In the genomic region with DNA sequence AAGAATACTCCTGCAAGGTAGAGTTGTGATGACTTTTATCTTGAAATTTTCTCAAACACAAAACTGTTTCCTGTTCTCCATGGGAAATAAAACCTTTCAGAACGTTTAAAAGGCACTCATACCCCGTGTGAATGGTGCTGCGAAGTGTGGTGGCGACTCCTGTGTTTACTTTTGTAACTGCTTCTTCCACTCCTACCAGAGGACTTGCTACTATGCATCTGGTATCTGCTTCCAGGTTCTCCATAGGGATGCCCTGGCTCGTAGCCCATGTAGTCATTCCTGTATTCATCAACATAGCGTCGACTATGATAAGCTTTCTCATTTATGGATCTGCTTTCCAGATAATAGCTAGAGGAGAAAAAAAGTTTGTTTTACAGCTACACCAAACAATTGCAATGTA, we compare ENCODE assay signal across 7 mouse cellular contexts. TPM values are rescaled to one million over a fixed set of nuclear protein-coding genes. Genes with fewer than 3 reads are reported as not detected.
A peak's percentile ranks its signal among the peaks of the same experiment; 100 is the strongest.
DNase-seq lines count a peak whose midpoint lies in the region; ATAC-seq and TF ChIP-seq lines count a peak whose summit lies in the region.

No protein-coding gene starts in this region.

- no peak for ATAC-seq in kidney, embryonic 16.5 days (ENCODE audit: low FRiP score, low TSS enrichment)
- ATAC-seq in limb, embryonic 14.5 days (ENCODE audit: low FRiP score, low read depth), result no peak

- H3K4me3 ChIP-seq in kidney, embryonic 16.5 days (ENCODE audit: low read length), result no peak overlapping the region
- H3K4me3 ChIP-seq in limb, embryonic 14.5 days (replicated peaks; ENCODE audit: low read length), result 0 out of 2 replicates have a peak overlapping the region, but pooled peaks have one; percentile 10

- H3K36me3 ChIP-seq in kidney, embryonic 16.5 days (ENCODE audit: insufficient read depth, low read length), result peaks cover 46% of the 10 kb centered on the region
- H3K36me3 ChIP-seq in limb, embryonic 14.5 days (ENCODE audit: control insufficient read depth, insufficient read depth, low read length), result peaks cover 51% of the 10 kb centered on the region

- H3K27me3 ChIP-seq in kidney, embryonic 16.5 days (ENCODE audit: insufficient read depth, low read length), result no peaks in the 10 kb centered on the region
- H3K27me3 ChIP-seq in limb, embryonic 14.5 days (ENCODE audit: control insufficient read depth, insufficient read depth, low read length), result no peaks in the 10 kb centered on the region

- no peak overlapping the region for H3K9ac ChIP-seq in kidney, embryonic 16.5 days (replicated peaks; ENCODE audit: low read length)
- H3K9ac ChIP-seq in limb, embryonic 14.5 days (ENCODE audit: low read depth, low read length, severe bottlenecking), result no peak overlapping the region

- no peaks in the 10 kb centered on the region for H3K9me3 ChIP-seq in kidney, embryonic 16.5 days (ENCODE audit: low read length)
- no peaks in the 10 kb centered on the region for H3K9me3 ChIP-seq in limb, embryonic 14.5 days (ENCODE audit: control insufficient read depth, low read length)

- 0 out of 2 replicates have a peak overlapping the region, but pooled peaks have one; percentile 11 for H3K4me2 ChIP-seq in kidney, embryonic 16.5 days (replicated peaks; ENCODE audit: low read depth, low read length)
- H3K4me2 ChIP-seq in limb, embryonic 14.5 days (replicated peaks; ENCODE audit: low read depth, low read length, severe bottlenecking), result 0 out of 2 replicates have a peak overlapping the region, but pooled peaks have one; percentile 7

- TF ChIP-seq POLR2A in limb, embryonic 14.5 days (IDR thresholded peaks at IDR 0.05; ENCODE audit: borderline replicate concordance, extremely low read depth, insufficient read depth, insufficient read length), result no peak

- 52% methylated on average over 7 of the region's 7 CpGs for WGBS in kidney, embryonic 16.5 days
- WGBS in limb, embryonic 14.5 days, result 70% methylated on average over 7 of the region's 7 CpGs

- H3K4me1 ChIP-seq in kidney, embryonic 16.5 days (ENCODE audit: insufficient read depth, low read length), result peaks cover 24% of the 10 kb centered on the region
- peaks cover 18% of the 10 kb centered on the region for H3K4me1 ChIP-seq in limb, embryonic 14.5 days (ENCODE audit: control insufficient read depth, insufficient read depth, low read length)

- no peak overlapping the region for H3K27ac ChIP-seq in kidney, embryonic 16.5 days (ENCODE audit: low read length)
- no peak overlapping the region for H3K27ac ChIP-seq in limb, embryonic 14.5 days (replicated peaks; ENCODE audit: low read depth, low read length)

- DNase-seq in kidney, adult 18-20 months, result no peak
- DNase-seq in MN1 (ENCODE audit: low spot score), result peak; percentile 27
- peak; percentile 68 to 79 for DNase-seq in cerebellum, adult 18-20 months
- no peak for DNase-seq in limb, embryonic 14.5 days (ENCODE audit: low spot score)
- no peak for DNase-seq in right cerebral cortex, adult 2 months (ENCODE audit: low spot score in 2 of 2)
- no peak for DNase-seq in adrenal gland, postnatal 4 days (ENCODE audit: low spot score in 2 of 2)

RNA-seq across cellular contexts. Expression of a gene that starts 2.9 kb away (rescaled TPM):
- 191 and 204 TPM in 2 replicates for polyA plus RNA-seq in kidney, embryonic 16.5 days (2015; fragmentation: Nextera tagmentation; extraction: Ambion mirVana)
- 295 and 381 TPM in 2 replicates for polyA plus RNA-seq in limb, embryonic 14.5 days (2012; rRNA removed)
- 197 and 236 TPM in 2 replicates for polyA plus RNA-seq in limb, embryonic 14.5 days (2014; fragmentation: Nextera tagmentation; extraction: Ambion mirVana)
- total RNA-seq in adrenal gland, postnatal 4 days (2021), result 100 to 1,000 TPM; 195 to 199 TPM

RNA-seq across cellular contexts. Expression of a gene that starts 24.0 kb away (rescaled TPM):
- polyA plus RNA-seq in kidney, embryonic 16.5 days (2015; fragmentation: Nextera tagmentation; extraction: Ambion mirVana), result 51.9 and 52.2 TPM in 2 replicates
- 40.5 and 45.0 TPM in 2 replicates for polyA plus RNA-seq in limb, embryonic 14.5 days (2012; rRNA removed)
- 43.6 and 46.1 TPM in 2 replicates for polyA plus RNA-seq in limb, embryonic 14.5 days (2014; fragmentation: Nextera tagmentation; extraction: Ambion mirVana)
- 10 to 100 TPM; 19.0 to 21.2 TPM for total RNA-seq in adrenal gland, postnatal 4 days (2021)

RNA-seq across cellular contexts. Expression of a gene that starts 24.3 kb away (rescaled TPM):
- 55.6 and 60.6 TPM in 2 replicates for polyA plus RNA-seq in kidney, embryonic 16.5 days (2015; fragmentation: Nextera tagmentation; extraction: Ambion mirVana)
- 33.1 and 40.9 TPM in 2 replicates for polyA plus RNA-seq in limb, embryonic 14.5 days (2012; rRNA removed)
- 56.0 and 59.4 TPM in 2 replicates for polyA plus RNA-seq in limb, embryonic 14.5 days (2014; fragmentation: Nextera tagmentation; extraction: Ambion mirVana)
- 10 to 100 TPM; 35.1 to 37.5 TPM for total RNA-seq in adrenal gland, postnatal 4 days (2021)

RNA-seq across cellular contexts. Expression of a gene that starts 28.3 kb away (rescaled TPM):
- 350 and 352 TPM in 2 replicates for polyA plus RNA-seq in kidney, embryonic 16.5 days (2015; fragmentation: Nextera tagmentation; extraction: Ambion mirVana)
- polyA plus RNA-seq in limb, embryonic 14.5 days (2012; rRNA removed), result 105 and 112 TPM in 2 replicates
- polyA plus RNA-seq in limb, embryonic 14.5 days (2014; fragmentation: Nextera tagmentation; extraction: Ambion mirVana), result 350 and 367 TPM in 2 replicates
- total RNA-seq in adrenal gland, postnatal 4 days (2021), result 100 to 1,000 TPM; 180 to 189 TPM

Comparison
In these comparisons a context has a peak if more than half of its experiments do, and no peak if none do; other contexts are left out.
1. DNase-seq: peak in MN1 (single experiment) and cerebellum, adult 18-20 months (2 of 2); none in kidney, adult 18-20 months (single experiment), limb, embryonic 14.5 days (single experiment), right cerebral cortex, adult 2 months (0 of 2) and adrenal gland, postnatal 4 days (0 of 2).